Mouse (Mus musculus) lung, postnatal 0 days (tissue): Measurements from ENCODE around the gene 1810046K07Rik. TPM values are rescaled to one million over a fixed set of nuclear protein-coding genes. Genes with fewer than 3 reads are reported as not detected.

Source experiments
- ATAC-seq: fragments of 200-750 bp; cut with Nextera tagmentation; 2 replicates; pipeline ENCODE4 v1.8.0; 2017; ENCODE audit warnings: moderate library complexity
- DNase-seq: peaks from one replicate; pipeline ENCODE4 v3.0.0-alpha.2; 2016; ENCODE audit warnings: low spot score
- H3K27ac ChIP-seq: fragments of 300-500 bp; sonication (generic); 2 replicates; pipeline ENCODE4 v1.5.1; 2014; ENCODE audit warnings: antibody characterized with exemption, mild to moderate bottlenecking, low read length, mixed read lengths
- H3K27me3 ChIP-seq: fragments of 300-500 bp; sonication (generic); replicated peaks from 2 replicates; pipeline ENCODE4 v1.6.1; 2014; ENCODE audit warnings: low read length, mixed read lengths; ENCODE audit not compliant: insufficient read depth
- H3K36me3 ChIP-seq: fragments of 300-500 bp; sonication (generic); 2 replicates; pipeline ENCODE4 v1.6.1; 2014; ENCODE audit warnings: low read length, mixed read lengths; ENCODE audit not compliant: insufficient read depth
- H3K4me1 ChIP-seq: fragments of 300-500 bp; sonication (generic); 2 replicates; pipeline ENCODE4 v1.6.1; 2014; ENCODE audit warnings: antibody characterized with exemption, low read depth, low read length, mixed read lengths; ENCODE audit not compliant: insufficient read depth
- H3K4me2 ChIP-seq: fragments of 300-500 bp; sonication (generic); replicated peaks from 2 replicates; pipeline ENCODE4 v1.6.1; 2014; ENCODE audit warnings: low read depth, mild to moderate bottlenecking, low read length, moderate library complexity, mixed read lengths
- H3K4me3 ChIP-seq: fragments of 300-500 bp; sonication (generic); 2 replicates; pipeline ENCODE4 v1.5.1; 2014; ENCODE audit warnings: low read depth, low read length
- H3K9ac ChIP-seq: fragments of 300-500 bp; sonication (generic); replicated peaks from 2 replicates; pipeline ENCODE4 v1.6.1; 2014; ENCODE audit warnings: low read depth, mild to moderate bottlenecking
- H3K9me3 ChIP-seq: fragments of 300-500 bp; sonication (generic); 2 replicates; pipeline ENCODE4 v1.6.1; 2016; ENCODE audit warnings: low read length, mixed read lengths
- CTCF ChIP-seq: IDR thresholded peaks from 2 replicates; pipeline ENCODE4 v1.5.1; 2016; ENCODE audit warnings: antibody characterized with exemption, mild to moderate bottlenecking
- EP300 ChIP-seq: IDR thresholded peaks from 2 replicates; pipeline ENCODE4 v1.6.1; 2016; ENCODE audit warnings: antibody characterized with exemption, mild to moderate bottlenecking, control low read depth
- WGBS: fragments of 180-500 bp; shearing (Covaris S2); extraction: QIAGEN DNeasy Blood & Tissue Kit; methylation state at CpG from one replicate; pipeline ENCODE4 v1.1.7; 2014; 5-methylcytosine and 5-hydroxymethylcytosine counted together
- polyA plus RNA-seq: library from polyadenylated mRNA; unstranded; fragments of >200 nt; fragmentation: Nextera tagmentation; extraction: Ambion mirVana; gene quantifications from 2 replicates; pipeline ENCODE4 v1.2.1, GENCODE M21; 2015

1810046K07Rik gene
- polyA plus RNA-seq, 1 experiment from 2014 or later, result 0.20 TPM

GRCm38 (mm10) chr9:51271073-51271472 is 57.6 kb downstream of the 1810046K07Rik start:
- Histone ChIP-seq H3K27ac (no peak overlapping the region), H3K27me3 (no peaks in the 10 kb centered on the region)

GRCm38 (mm10) chr9:51268852-51269251 is 59.9 kb downstream of the 1810046K07Rik start:
- Histone ChIP-seq H3K4me1 (peaks cover 8% of the 10 kb centered on the region; the same call in 1 of the 2 replicates), H3K27ac (no peak overlapping the region), H3K27me3 (no peaks in the 10 kb centered on the region), H3K36me3 (no peaks in the 10 kb centered on the region), H3K4me3 (no peak overlapping the region), H3K9me3 (no peaks in the 10 kb centered on the region), H3K4me2 (no peak overlapping the region), H3K9ac (no peak overlapping the region)
- DNase-seq (no peak), ATAC-seq (no peak)
- WGBS, result 78% methylated on average over 5 of the region's 5 CpGs
- no peak for TF ChIP-seq CTCF

More at GRCm38 (mm10) chr9:51271073-51271472, 57.6 kb downstream of the 1810046K07Rik start:
- no peaks in the 10 kb centered on the region for H3K9me3 ChIP-seq
- no peaks in the 10 kb centered on the region for H3K36me3 ChIP-seq
- ATAC-seq (peak; percentile 26; the same call in 1 of the 2 replicates), DNase-seq (no peak)
- no peak overlapping the region for H3K4me2 ChIP-seq
- TF ChIP-seq CTCF, result no peak
- TF ChIP-seq EP300, result no peak
- H3K4me1 ChIP-seq, result peaks cover 15% of the 10 kb centered on the region; the same call in 1 of the 2 replicates
- no peak overlapping the region for H3K9ac ChIP-seq
- H3K4me3 ChIP-seq, result no peak overlapping the region
- WGBS, result 66% methylated on average over 8 of the region's 8 CpGs

GRCm38 (mm10) chr9:51258426-51258825 is 70.3 kb downstream of the 1810046K07Rik start:
- Histone ChIP-seq H3K4me3 (no peak overlapping the region), H3K4me2 (no peak overlapping the region), H3K36me3 (no peaks in the 10 kb centered on the region), H3K9ac (no peak overlapping the region), H3K27ac (no peak overlapping the region), H3K9me3 (no peaks in the 10 kb centered on the region), H3K4me1 (no peaks in the 10 kb centered on the region), H3K27me3 (no peaks in the 10 kb centered on the region)
- 85% methylated on average over 5 of the region's 5 CpGs for WGBS
- no peak for DNase-seq
- ATAC-seq, result no peak
- TF ChIP-seq CTCF (no peak), EP300 (no peak)

- ATAC-seq (no peak), DNase-seq (no peak)
- Histone ChIP-seq H3K36me3 (no peaks in the 10 kb centered on the region), H3K27ac (no peak overlapping the region), H3K9ac (no peak overlapping the region), H3K4me3 (no peak overlapping the region), H3K4me1 (no peaks in the 10 kb centered on the region), H3K4me2 (no peak overlapping the region), H3K27me3 (no peaks in the 10 kb centered on the region), H3K9me3 (no peaks in the 10 kb centered on the region)
- WGBS, result 49% methylated on average over 4 of the region's 4 CpGs
- TF ChIP-seq CTCF, result no peak
- no peak for TF ChIP-seq EP300
Measured at GRCm38 (mm10) chr9:51256780-51257502, 71.8 kb downstream of the 1810046K07Rik start.

Other genes with a start within 250 kb of the 1810046K07Rik start
- gene 4833427G06Rik, start 226.8 kb downstream of the 1810046K07Rik start, polyA plus RNA-seq, result 6.2 and 8.1 TPM in 2 replicates
- 0.11 TPM in 2 replicates for gene Gm32742, start 163.4 kb downstream of the 1810046K07Rik start, polyA plus RNA-seq
- 0.29 and 0.45 TPM in 2 replicates for gene Pou2af1, start 115.2 kb downstream of the 1810046K07Rik start, polyA plus RNA-seq
- 8.3 and 9.2 TPM in 2 replicates for gene Colca2, start 50.3 kb downstream of the 1810046K07Rik start, polyA plus RNA-seq